Mouse (Mus musculus) thymus, adult 2 months (tissue): ENCODE measurements around the gene Gm49366.

Experiments used
- CTCF ChIP-seq: fragments of 200-500 bp; IDR thresholded peaks from 2 replicates; pipeline ENCODE4 v1.5.1; 2012; ENCODE audit warnings: mild to moderate bottlenecking, control low read depth, low read length, moderate library complexity, borderline replicate concordance; ENCODE audit not compliant: control insufficient read depth, poor library complexity, insufficient read depth; ENCODE audit errors: extremely low read depth
- POLR2A ChIP-seq: fragments of 200-500 bp; IDR thresholded peaks from 2 replicates; pipeline ENCODE4 v1.6.1; 2012; ENCODE audit warnings: mild to moderate bottlenecking, low read length, control low read depth, moderate library complexity; ENCODE audit not compliant: control insufficient read depth, poor library complexity, insufficient read depth; ENCODE audit errors: extremely low read depth

DNA sequence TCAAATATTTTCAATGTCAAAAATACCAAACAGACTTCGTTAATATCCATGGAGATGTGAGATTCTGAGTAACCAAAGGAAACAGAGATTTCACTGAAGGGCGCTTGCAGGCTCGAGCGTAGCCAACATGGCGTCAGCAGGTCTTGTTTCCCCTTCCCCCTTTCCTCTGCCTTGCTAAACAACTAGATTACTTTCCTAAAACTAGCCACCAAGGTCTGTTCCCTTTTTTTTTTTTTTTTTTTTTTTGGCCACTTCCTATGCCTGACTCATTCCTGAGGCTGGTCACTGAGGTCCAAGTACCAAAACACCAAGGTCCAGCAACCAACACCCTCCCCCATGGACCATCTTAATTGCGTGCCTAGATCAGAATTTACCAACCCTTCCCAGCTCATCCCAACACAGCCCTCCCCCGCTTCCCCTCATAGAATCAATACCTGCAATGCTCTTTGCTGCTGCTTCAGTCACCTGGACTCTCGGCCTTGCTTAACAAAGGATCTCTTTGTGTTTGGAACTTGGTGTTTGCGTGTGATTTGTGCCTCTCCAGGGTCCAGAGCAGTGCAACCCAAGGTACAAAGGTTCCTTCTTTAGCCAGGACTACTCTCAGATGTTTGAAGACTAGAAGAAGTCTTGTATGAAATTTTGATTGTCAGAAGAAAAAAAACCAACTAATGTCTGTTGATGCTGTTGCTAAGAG is 15.5 kb upstream of the Gm49366 start:
- TF ChIP-seq POLR2A (no peak), CTCF (no peak)
